Mouse (Mus musculus) heart, postnatal 10 days (tissue): ENCODE measurements around the gene Oasl2. TPM values are rescaled to one million over a fixed set of nuclear protein-coding genes. Genes with fewer than 3 reads are reported as not detected.
"Not testable (repeated sequence)": the region's sequence is repeated elsewhere in the genome, so short reads cannot be mapped to it uniquely, and the experiment has no call there.

Experiments
- DNase-seq, 2 experiments: peaks; one replicate each; pipeline ENCODE4 v3.0.0; 2021
- intact Hi-C: fragments of 180-260 bp; cut with DNase I; formaldehyde crosslinking; loops from one replicate; pipeline ENCODE4 v1.15.1; 2025
- total RNA-seq, 2 experiments: library from RNA; stranded (reverse); gene quantifications; 2 replicates each; pipeline ENCODE4 v1.2.3; 2021

Oasl2 gene
- 1 to 10 TPM; 2.2 to 3.7 TPM for total RNA-seq

DNA sequence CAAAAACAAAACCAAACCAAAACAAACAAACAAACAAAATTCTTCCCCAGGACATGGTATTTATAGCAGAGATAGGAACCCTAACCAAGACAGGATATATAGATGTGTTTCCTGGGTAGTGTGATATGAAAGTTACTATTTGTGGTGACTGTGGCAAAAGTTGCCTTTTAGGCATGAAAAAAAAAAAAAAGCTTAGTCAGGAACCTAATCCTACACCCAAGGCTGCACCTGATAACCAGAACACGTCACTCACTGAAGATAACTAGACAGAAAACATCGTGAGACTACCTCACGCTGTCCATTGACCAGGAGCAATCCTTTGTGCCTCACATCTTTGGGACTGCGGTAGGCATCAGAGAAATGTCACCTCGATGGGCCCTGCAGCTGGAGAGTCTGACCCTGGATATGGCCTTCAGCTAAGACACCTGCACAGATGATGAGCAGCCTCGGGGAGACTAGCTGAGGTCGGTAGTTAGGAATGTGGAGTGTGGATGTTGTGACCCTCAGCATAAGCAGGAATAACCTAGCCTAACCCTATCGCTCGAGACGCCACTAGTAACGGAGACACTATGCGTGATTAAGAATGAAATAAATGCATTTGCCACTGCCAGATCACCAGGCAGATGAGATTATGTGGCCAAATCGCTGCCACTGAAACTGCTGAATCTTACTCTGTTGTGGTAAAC, at the start of gene Oasl2:
TSS of gene Oasl2 (plus strand) at position 249 of the 686 bp plus-strand sequence.
- DNase-seq: no peak
- intact Hi-C loops: no loop called here

DNA sequence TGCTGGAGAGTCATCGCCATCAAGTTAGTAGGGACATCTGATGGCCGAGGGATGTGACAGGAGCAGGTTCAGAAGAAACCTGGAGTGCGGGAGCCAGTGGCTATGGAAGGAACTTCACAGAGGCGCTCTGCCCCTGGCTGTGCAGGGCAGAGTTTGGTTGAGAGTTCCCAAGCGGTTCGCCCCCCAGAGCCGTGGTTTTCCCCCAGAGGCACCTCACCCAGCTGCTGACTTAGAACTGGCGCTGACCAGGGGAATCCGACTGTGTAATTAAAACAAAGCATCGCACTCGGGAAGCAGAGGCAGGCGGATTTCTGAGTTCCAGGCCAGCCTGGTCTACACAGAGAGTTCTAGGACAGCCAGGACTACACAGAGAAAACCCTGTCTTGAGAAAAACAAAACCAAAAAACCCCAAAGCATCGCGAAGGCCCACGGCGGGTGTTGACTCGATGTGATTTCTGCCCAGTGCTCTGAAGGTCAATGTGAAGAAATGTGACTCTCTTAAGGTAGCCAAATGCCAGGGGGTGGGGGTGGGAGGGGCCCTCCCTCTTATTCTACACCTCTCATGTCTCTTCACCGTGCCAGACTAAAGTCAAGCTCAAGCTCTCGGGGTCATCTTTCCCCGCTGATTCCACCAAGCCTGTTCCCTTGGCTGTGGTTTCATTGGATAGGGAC, 45.0 kb upstream of the Oasl2 start:
- DNase-seq: no peak
- intact Hi-C loops: no loop called here

DNA sequence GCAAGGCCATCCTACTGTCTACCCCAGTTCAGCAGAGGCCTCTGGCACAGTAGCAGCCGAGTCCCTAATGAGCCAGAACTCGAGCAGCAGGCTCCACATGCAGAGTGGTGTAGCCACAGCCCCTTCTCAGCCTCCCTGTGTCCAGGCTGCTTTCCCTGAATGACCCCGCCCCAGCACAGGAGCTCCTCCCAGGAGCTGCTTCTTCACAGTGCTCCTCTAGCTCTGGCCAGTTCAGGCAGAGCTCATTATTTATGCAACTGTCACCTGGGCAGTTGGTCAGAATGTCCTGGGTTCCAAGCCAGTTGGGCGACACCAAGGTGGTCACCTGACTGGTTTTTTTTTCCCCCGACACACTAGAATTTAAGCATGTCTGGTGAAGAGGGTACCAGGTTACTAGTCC, 43.4 kb upstream of the Oasl2 start, which contains the start of gene 4930519G04Rik:
TSS of gene 4930519G04Rik (plus strand) at position 301 of the 400 bp plus-strand sequence.
- intact Hi-C loops: not testable (repeated sequence)

GRCm38 (mm10) chr5:114858582-114858981, 38.2 kb upstream of the Oasl2 start, which contains the start of gene Gm9936:
TSS of gene Gm9936 (minus strand) at chr5:114858682.
- no peak for DNase-seq
- intact Hi-C loops: loop anchor here (2.0 kb wide), 1 partner anchor 156 kb away; no protein-coding TSS in a partner anchor

More for the DNA sequence above, 43.4 kb upstream of the Oasl2 start, which contains the start of gene 4930519G04Rik:
- DNase-seq: not testable (repeated sequence)

DNA sequence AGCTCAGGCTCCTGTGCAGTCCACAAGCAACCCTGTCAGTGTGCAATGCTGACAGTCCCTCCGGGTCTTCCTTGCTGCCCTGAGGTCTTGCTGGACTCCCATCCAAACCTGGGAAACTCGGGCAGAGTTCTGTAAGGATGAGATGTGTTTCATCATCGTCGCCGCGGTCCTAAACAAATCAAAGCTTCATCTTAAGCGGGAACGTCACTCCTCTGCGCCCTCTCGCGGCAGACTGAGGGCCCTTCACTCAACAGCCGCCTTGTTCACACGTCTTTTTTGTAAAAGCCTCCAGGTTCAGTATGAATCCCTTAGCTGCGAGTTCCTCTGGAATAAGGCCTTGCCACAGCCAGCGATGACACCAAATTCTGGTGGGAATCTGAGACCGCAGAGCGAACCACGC, 37.5 kb upstream of the Oasl2 start:
- DNase-seq: peak; percentile 71 to 83
- intact Hi-C loops: loop anchor here (2.0 kb wide), 1 partner anchor 156 kb away; no protein-coding TSS in a partner anchor

- intact Hi-C loops: no loop called here
- DNase-seq: no peak
Measured at GRCm38 (mm10) chr5:114861730-114862129, 35.0 kb upstream of the Oasl2 start.

GRCm38 (mm10) chr5:114864813-114865212, 31.9 kb upstream of the Oasl2 start:
- intact Hi-C loops: no loop called here
- DNase-seq: no peak

- no peak for DNase-seq
- intact Hi-C loops: no loop called here
Measured at GRCm38 (mm10) chr5:114865279-114865678, 31.5 kb upstream of the Oasl2 start.

- peak in 1 of 2 experiments; percentile 15 for DNase-seq
- intact Hi-C loops: no loop called here
Measured at GRCm38 (mm10) chr5:114875858-114876257, 20.9 kb upstream of the Oasl2 start.

- no peak for DNase-seq
- intact Hi-C loops: no loop called here
Measured at GRCm38 (mm10) chr5:114876331-114876730, 20.4 kb upstream of the Oasl2 start.

DNA sequence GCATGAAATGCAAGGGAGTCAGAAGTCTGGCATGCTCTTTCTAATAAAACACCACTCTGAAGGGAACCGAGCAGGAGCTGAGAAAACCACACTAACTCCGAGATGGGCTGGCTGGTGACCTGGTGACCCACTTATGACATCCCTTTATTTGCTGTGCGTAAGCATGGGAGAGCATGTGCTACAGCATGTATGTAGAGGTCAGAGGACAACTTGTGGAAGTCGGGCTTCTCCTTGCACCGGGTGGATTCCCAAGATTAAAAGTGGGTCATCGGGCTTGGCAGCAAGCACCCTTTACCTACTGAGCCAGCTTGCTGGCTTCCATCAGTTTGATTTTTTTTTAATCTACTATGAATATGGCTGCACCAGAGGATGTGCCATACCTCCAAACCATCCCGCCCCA, 19.2 kb upstream of the Oasl2 start:
- no peak for DNase-seq
- intact Hi-C loops: no loop called here

GRCm38 (mm10) chr5:114879399-114879798, 17.3 kb upstream of the Oasl2 start:
- DNase-seq: no peak
- intact Hi-C loops: no loop called here

DNA sequence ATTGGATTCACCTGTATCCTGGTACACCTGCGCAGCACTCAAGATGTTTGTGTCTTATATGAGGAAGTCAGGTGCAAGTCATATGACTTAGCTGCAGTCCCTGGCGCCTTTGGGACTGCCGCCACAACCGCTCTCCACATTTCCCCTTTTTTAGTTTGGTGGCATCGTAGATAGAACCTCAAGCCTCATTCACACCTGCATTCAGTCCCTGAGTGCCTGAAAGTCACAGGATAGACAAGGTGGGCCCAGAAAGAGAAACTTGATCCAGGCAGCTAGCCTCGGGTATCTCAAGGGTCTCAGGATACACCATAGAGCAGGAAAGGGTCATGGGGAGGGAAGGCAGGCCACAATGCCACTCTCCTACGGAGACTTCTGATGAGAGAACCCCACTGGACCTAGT, 14.4 kb upstream of the Oasl2 start:
- intact Hi-C loops, DNase-seq: not testable (repeated sequence)

DNA sequence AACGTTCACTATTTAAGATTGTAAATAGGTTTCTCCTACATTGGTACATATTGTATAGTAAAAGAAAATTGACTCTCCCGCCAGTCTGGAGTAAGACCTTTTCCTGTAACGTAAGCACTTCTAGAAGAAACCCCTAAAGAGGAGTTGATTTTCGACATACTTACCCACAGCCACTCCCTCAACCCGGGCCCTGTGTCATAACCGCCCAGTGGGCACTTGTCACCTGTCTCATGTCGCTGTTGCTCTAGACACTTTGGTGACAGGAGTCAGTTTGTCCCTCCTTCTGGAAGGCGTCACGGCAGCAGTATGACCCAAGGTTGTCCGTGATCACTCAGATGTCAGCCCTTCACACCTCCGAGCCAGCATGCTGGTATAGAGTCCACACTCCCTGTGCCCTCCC, 13.7 kb upstream of the Oasl2 start:
- DNase-seq: no peak
- intact Hi-C loops: no loop called here

- DNase-seq: no peak
- intact Hi-C loops: no loop called here
Measured at GRCm38 (mm10) chr5:114886801-114887200, 9.9 kb upstream of the Oasl2 start.

DNA sequence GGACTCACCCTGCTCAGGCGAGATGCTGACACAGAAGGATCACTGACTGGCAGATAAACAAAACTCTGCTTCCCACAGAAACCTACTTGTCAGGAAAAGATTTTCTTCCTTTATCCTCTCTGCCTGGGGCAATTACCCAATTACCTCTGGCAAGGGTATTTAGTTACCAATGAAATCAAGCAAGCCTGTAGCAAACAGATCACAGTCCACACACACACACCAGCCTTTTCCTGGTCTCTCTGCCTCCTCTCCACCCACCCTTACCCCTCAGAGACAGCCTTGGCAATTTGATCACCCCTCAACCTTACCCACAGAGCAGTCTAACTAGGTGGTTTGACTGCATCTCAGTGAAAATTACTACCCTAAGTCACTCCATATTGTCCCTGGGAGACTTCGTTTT, 7.7 kb upstream of the Oasl2 start:
- no peak for DNase-seq
- intact Hi-C loops: no loop called here

DNA sequence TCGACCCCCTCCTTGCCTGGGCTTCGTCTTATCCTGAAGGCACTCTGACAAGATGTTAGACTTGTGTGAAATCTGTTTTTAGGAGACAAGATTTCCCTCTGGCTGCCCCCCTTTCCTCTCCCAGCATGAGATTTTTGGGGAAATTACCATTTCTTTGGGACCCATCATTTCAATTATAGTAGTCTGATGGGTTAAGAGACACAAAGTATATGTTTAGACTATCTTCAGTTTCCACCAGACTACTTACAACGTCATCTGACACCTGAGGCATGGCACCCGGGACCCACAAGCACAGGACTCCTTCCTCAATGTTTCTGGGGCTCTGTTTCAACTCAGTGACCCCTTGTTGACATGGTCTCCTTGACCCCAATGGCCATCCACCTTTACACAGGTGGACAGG, 1.2 kb upstream of the Oasl2 start:
- intact Hi-C loops: no loop called here
- DNase-seq: no peak

GRCm38 (mm10) chr5:114897374-114897793, 648 bp downstream of the Oasl2 start:
- peak; percentile 48 to 54 for DNase-seq
- intact Hi-C loops: no loop called here

GRCm38 (mm10) chr5:114898857-114899256, 2.1 kb downstream of the Oasl2 start:
- intact Hi-C loops: no loop called here
- DNase-seq: no peak

DNA sequence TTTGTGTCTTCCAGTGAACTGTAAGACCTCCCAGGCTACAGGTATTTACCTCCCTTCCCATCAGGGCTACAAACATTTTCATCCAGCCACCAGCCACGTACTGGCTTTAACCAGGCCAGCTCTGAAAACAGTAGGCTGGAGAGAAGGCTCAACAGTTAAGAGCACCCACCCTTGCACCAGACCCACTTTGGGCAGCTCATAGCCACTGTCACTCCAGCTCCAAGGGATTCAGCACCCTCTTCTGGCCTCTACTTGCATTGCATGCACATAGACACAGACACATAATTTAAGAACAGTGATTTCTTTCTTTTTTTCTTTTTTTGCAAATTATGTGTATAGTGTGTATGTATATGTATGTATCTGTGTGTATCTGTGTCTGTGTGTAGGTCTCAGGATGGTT, 5.7 kb downstream of the Oasl2 start:
- intact Hi-C loops: loop anchor here (1.0 to 5.0 kb wide), 2 partner anchors 78 to 200 kb away; no protein-coding TSS in a partner anchor
- peak in 1 of 2 experiments; percentile 60 for DNase-seq

GRCm38 (mm10) chr5:114908598-114909305, 12.0 kb downstream of the Oasl2 start:
- intact Hi-C loops: no loop called here
- no peak for DNase-seq
